Mouse (Mus musculus): ENCODE data around the gene Plce1.

Gene Plce1

GRCm38 (mm10) chr19:38745810-38746491 lies 265.0 kb downstream of the Plce1 start:
- no peak for DNase-seq

GRCm38 (mm10) chr19:38746492-38747014 lies 265.6 kb downstream of the Plce1 start:
- DNase-seq, result no peak

GRCm38 (mm10) chr19:38750192-38750591 lies 269.3 kb downstream of the Plce1 start:
- no peak for DNase-seq

GRCm38 (mm10) chr19:38757161-38757560 lies 276.3 kb downstream of the Plce1 start:
- DNase-seq, result no peak

- no peak for DNase-seq
These were observed 277.1 kb downstream of the Plce1 start for GRCm38 (mm10) chr19:38758056-38758455.

- DNase-seq, result no peak
These were observed 278.0 kb downstream of the Plce1 start for GRCm38 (mm10) chr19:38758685-38759472.

GRCm38 (mm10) chr19:38760441-38760840 lies 279.5 kb downstream of the Plce1 start:
- DNase-seq, result no peak

GRCm38 (mm10) chr19:38766306-38766705 lies 285.4 kb downstream of the Plce1 start:
- DNase-seq, result no peak

- no peak for DNase-seq
These were observed 294.6 kb downstream of the Plce1 start for GRCm38 (mm10) chr19:38775548-38775947.

GRCm38 (mm10) chr19:38778805-38779204 lies 297.9 kb downstream of the Plce1 start:
- no peak for DNase-seq

GRCm38 (mm10) chr19:38783542-38783941 lies 302.6 kb downstream of the Plce1 start:
- DNase-seq, result no peak

GRCm38 (mm10) chr19:38787756-38788155 lies 306.8 kb downstream of the Plce1 start:
- DNase-seq, result no peak

GRCm38 (mm10) chr19:38793563-38794045 lies 312.7 kb downstream of the Plce1 start:
- DNase-seq, result no peak

- DNase-seq, result no peak
These were observed 315.6 kb downstream of the Plce1 start for GRCm38 (mm10) chr19:38796546-38796945.

GRCm38 (mm10) chr19:38798291-38798690 lies 317.4 kb downstream of the Plce1 start:
- DNase-seq, result no peak

GRCm38 (mm10) chr19:38798801-38799200 lies 317.9 kb downstream of the Plce1 start:
- no peak for DNase-seq

- no peak for DNase-seq
These were observed 337.3 kb downstream of the Plce1 start for GRCm38 (mm10) chr19:38818191-38818590.

GRCm38 (mm10) chr19:38818766-38819426 lies 338.0 kb downstream of the Plce1 start, which contains the start of gene Noc3l:
Noc3l (minus strand) TSS chr19:38819237.
- peak; percentile 80 to 82 for DNase-seq

- no peak for DNase-seq
These were observed 338.5 kb downstream of the Plce1 start for GRCm38 (mm10) chr19:38819427-38819802.

GRCm38 (mm10) chr19:38820186-38820804 lies 339.4 kb downstream of the Plce1 start:
- DNase-seq, result no peak

GRCm38 (mm10) chr19:38833224-38833623 lies 352.3 kb downstream of the Plce1 start:
- no peak for DNase-seq

Data from thymus, adult 18-20 months (tissue).